Mouse (Mus musculus): ENCODE measurements around the gene Dnmt3a.
A peak's percentile ranks its signal among the peaks of the same experiment; 100 is the strongest.
"Not testable (repeated sequence)": the region's sequence is repeated elsewhere in the genome, so short reads cannot be mapped to it uniquely, and the experiment has no call there.

The Dnmt3a gene

GRCm38 (mm10) chr12:3919423-3919822 is 113.6 kb downstream of the Dnmt3a start:
- peak; percentile 29 to 44 for DNase-seq

GRCm38 (mm10) chr12:3926127-3926526 is 120.3 kb downstream of the Dnmt3a start:
- DNase-seq = peak; percentile 63 to 91

- DNase-seq = peak in 1 of 2 experiments; percentile 32
Measured at GRCm38 (mm10) chr12:3928841-3929240, 123.0 kb downstream of the Dnmt3a start.

GRCm38 (mm10) chr12:3930090-3930865 is 124.5 kb downstream of the Dnmt3a start:
- not testable (repeated sequence) for DNase-seq

GRCm38 (mm10) chr12:3942026-3942425 is 136.2 kb downstream of the Dnmt3a start:
- DNase-seq = no peak

GRCm38 (mm10) chr12:3944454-3945073 is 138.8 kb downstream of the Dnmt3a start:
- no peak for DNase-seq

- no peak for DNase-seq
Measured at GRCm38 (mm10) chr12:3947503-3947902, 141.7 kb downstream of the Dnmt3a start.

GRCm38 (mm10) chr12:3954651-3955050 is 148.8 kb downstream of the Dnmt3a start, which contains the start of gene Pomc:
Pomc (plus strand) TSS chr12:3954951.
- DNase-seq = no peak

GRCm38 (mm10) chr12:3955371-3955770 is 149.6 kb downstream of the Dnmt3a start:
- DNase-seq = peak; percentile 8 to 17

GRCm38 (mm10) chr12:3956351-3956750 is 150.5 kb downstream of the Dnmt3a start:
- DNase-seq = no peak

- DNase-seq = peak; percentile 90 to 91
Measured at GRCm38 (mm10) chr12:3959791-3960543, 154.2 kb downstream of the Dnmt3a start.

- peak in 1 of 2 experiments; percentile 33 for DNase-seq
Measured at GRCm38 (mm10) chr12:3960553-3960952, 154.7 kb downstream of the Dnmt3a start.
